Mouse (Mus musculus): ENCODE measurements around the gene Ano6. TPM values are rescaled to one million over a fixed set of nuclear protein-coding genes. Genes with fewer than 3 reads are reported as not detected.

The Ano6 gene
- polyA plus RNA-seq, 1 experiment from 2014 or later = 54.4 TPM

GRCm38 (mm10) chr15:95803484-95803883 lies 12.8 kb downstream of the Ano6 start:
- H3K27me3 ChIP-seq (ENCODE audit: insufficient read depth, low read length) = no peaks in the 10 kb centered on the region
- H3K4me3 ChIP-seq (ENCODE audit: low read length) = no peak overlapping the region
- 78% methylated on average over 3 of the region's 3 CpGs for WGBS
- ATAC-seq (ENCODE audit: low FRiP score, low TSS enrichment) = no peak
- H3K9ac ChIP-seq (replicated peaks; ENCODE audit: low read length) = no peak overlapping the region
- H3K27ac ChIP-seq (ENCODE audit: low read length) = no peak overlapping the region
- H3K9me3 ChIP-seq (ENCODE audit: low read length) = no peaks in the 10 kb centered on the region
- H3K4me1 ChIP-seq (ENCODE audit: insufficient read depth, low read length) = peaks cover 44% of the 10 kb centered on the region
- H3K36me3 ChIP-seq (ENCODE audit: insufficient read depth, low read length) = no peaks in the 10 kb centered on the region; the same call in 1 of the 2 replicates
- H3K4me2 ChIP-seq (replicated peaks; ENCODE audit: low read depth, low read length) = no peak overlapping the region

- peak overlapping the region; percentile 65 for H3K27ac ChIP-seq (ENCODE audit: low read length)
- WGBS = 7% methylated on average over 7 of the region's 7 CpGs
- ATAC-seq (ENCODE audit: low FRiP score, low TSS enrichment) = peak; percentile 85
- peaks cover 44% of the 10 kb centered on the region for H3K4me1 ChIP-seq (ENCODE audit: insufficient read depth, low read length)
- H3K9ac ChIP-seq (replicated peaks; ENCODE audit: low read length) = no peak overlapping the region
- H3K36me3 ChIP-seq (ENCODE audit: insufficient read depth, low read length) = no peaks in the 10 kb centered on the region
- H3K9me3 ChIP-seq (ENCODE audit: low read length) = no peaks in the 10 kb centered on the region
- H3K4me3 ChIP-seq (ENCODE audit: low read length) = no peak overlapping the region
- peak overlapping the region; percentile 16; the same call in 1 of the 2 replicates for H3K4me2 ChIP-seq (replicated peaks; ENCODE audit: low read depth, low read length)
- no peaks in the 10 kb centered on the region for H3K27me3 ChIP-seq (ENCODE audit: insufficient read depth, low read length)
Measured at GRCm38 (mm10) chr15:95804255-95804654, 13.6 kb downstream of the Ano6 start.

- WGBS = 46% methylated on average over 5 of the region's 5 CpGs
- ATAC-seq (ENCODE audit: low FRiP score, low TSS enrichment) = 0 out of 2 replicates have a peak, but pooled peaks have one; percentile 32
Measured at GRCm38 (mm10) chr15:95805022-95805471, 14.4 kb downstream of the Ano6 start.

GRCm38 (mm10) chr15:95807908-95808307 lies 17.3 kb downstream of the Ano6 start:
- no peaks in the 10 kb centered on the region for H3K27me3 ChIP-seq (ENCODE audit: insufficient read depth, low read length)
- no peaks in the 10 kb centered on the region for H3K9me3 ChIP-seq (ENCODE audit: low read length)
- no peak overlapping the region for H3K4me2 ChIP-seq (replicated peaks; ENCODE audit: low read depth, low read length)
- peak; percentile 43 for ATAC-seq (ENCODE audit: low FRiP score, low TSS enrichment)
- H3K9ac ChIP-seq (replicated peaks; ENCODE audit: low read length) = no peak overlapping the region
- peaks cover 11% of the 10 kb centered on the region for H3K36me3 ChIP-seq (ENCODE audit: insufficient read depth, low read length)
- H3K4me1 ChIP-seq (ENCODE audit: insufficient read depth, low read length) = peaks cover 33% of the 10 kb centered on the region
- no peak overlapping the region for H3K4me3 ChIP-seq (ENCODE audit: low read length)
- 69% methylated on average over 3 of the region's 3 CpGs for WGBS
- no peak overlapping the region for H3K27ac ChIP-seq (ENCODE audit: low read length)

More at GRCm38 (mm10) chr15:95805022-95805471, 14.4 kb downstream of the Ano6 start:
- H3K4me2 ChIP-seq (replicated peaks; ENCODE audit: low read depth, low read length) = no peak overlapping the region
- peaks cover 44% of the 10 kb centered on the region for H3K4me1 ChIP-seq (ENCODE audit: insufficient read depth, low read length)
- peak overlapping the region; percentile 65 for H3K27ac ChIP-seq (ENCODE audit: low read length)
- H3K36me3 ChIP-seq (ENCODE audit: insufficient read depth, low read length) = no peaks in the 10 kb centered on the region
- H3K27me3 ChIP-seq (ENCODE audit: insufficient read depth, low read length) = no peaks in the 10 kb centered on the region
- 0 out of 2 replicates have a peak overlapping the region, but pooled peaks have one; percentile 23 for H3K9ac ChIP-seq (replicated peaks; ENCODE audit: low read length)
- no peak overlapping the region for H3K4me3 ChIP-seq (ENCODE audit: low read length)
- no peaks in the 10 kb centered on the region for H3K9me3 ChIP-seq (ENCODE audit: low read length)

- Histone ChIP-seq H3K4me2 (replicated peaks; ENCODE audit: low read depth, low read length) (no peak overlapping the region), H3K4me3 (ENCODE audit: low read length) (no peak overlapping the region), H3K27ac (ENCODE audit: low read length) (no peak overlapping the region), H3K36me3 (ENCODE audit: insufficient read depth, low read length) (peaks cover 12% of the 10 kb centered on the region), H3K27me3 (ENCODE audit: insufficient read depth, low read length) (no peaks in the 10 kb centered on the region), H3K9ac (replicated peaks; ENCODE audit: low read length) (no peak overlapping the region), H3K4me1 (ENCODE audit: insufficient read depth, low read length) (peaks cover 11% of the 10 kb centered on the region), H3K9me3 (ENCODE audit: low read length) (no peaks in the 10 kb centered on the region)
- no peak for ATAC-seq (ENCODE audit: low FRiP score, low TSS enrichment)
- 93% methylated on average over 4 of the region's 4 CpGs for WGBS
Measured at GRCm38 (mm10) chr15:95810357-95810761, 19.7 kb downstream of the Ano6 start.

- Histone ChIP-seq H3K4me3 (ENCODE audit: low read length) (no peak overlapping the region), H3K27me3 (ENCODE audit: insufficient read depth, low read length) (no peaks in the 10 kb centered on the region), H3K9me3 (ENCODE audit: low read length) (no peaks in the 10 kb centered on the region), H3K36me3 (ENCODE audit: insufficient read depth, low read length) (peaks cover 12% of the 10 kb centered on the region), H3K9ac (replicated peaks; ENCODE audit: low read length) (no peak overlapping the region), H3K4me1 (ENCODE audit: insufficient read depth, low read length) (peaks cover 1% of the 10 kb centered on the region; the same call in 1 of the 2 replicates), H3K4me2 (replicated peaks; ENCODE audit: low read depth, low read length) (no peak overlapping the region), H3K27ac (ENCODE audit: low read length) (no peak overlapping the region)
- 95% methylated on average over 8 of the region's 8 CpGs for WGBS
- no peak for ATAC-seq (ENCODE audit: low FRiP score, low TSS enrichment)
Measured at GRCm38 (mm10) chr15:95812821-95813571, 22.4 kb downstream of the Ano6 start.

- Histone ChIP-seq H3K4me1 (ENCODE audit: insufficient read depth, low read length) (no peaks in the 10 kb centered on the region), H3K4me2 (replicated peaks; ENCODE audit: low read depth, low read length) (no peak overlapping the region), H3K9me3 (ENCODE audit: low read length) (no peaks in the 10 kb centered on the region), H3K36me3 (ENCODE audit: insufficient read depth, low read length) (peaks cover 9% of the 10 kb centered on the region; the same call in 1 of the 2 replicates), H3K27ac (ENCODE audit: low read length) (no peak overlapping the region), H3K9ac (replicated peaks; ENCODE audit: low read length) (no peak overlapping the region), H3K4me3 (ENCODE audit: low read length) (no peak overlapping the region), H3K27me3 (ENCODE audit: insufficient read depth, low read length) (no peaks in the 10 kb centered on the region)
- ATAC-seq (ENCODE audit: low FRiP score, low TSS enrichment) = no peak
- 78% methylated on average over 3 of the region's 3 CpGs for WGBS
Measured at GRCm38 (mm10) chr15:95817501-95817900, 26.9 kb downstream of the Ano6 start.

- 85% methylated on average over 9 of the region's 9 CpGs for WGBS
- no peak overlapping the region for H3K9ac ChIP-seq (replicated peaks; ENCODE audit: low read length)
- no peak overlapping the region for H3K4me2 ChIP-seq (replicated peaks; ENCODE audit: low read depth, low read length)
Measured at GRCm38 (mm10) chr15:95819249-95820035, 28.8 kb downstream of the Ano6 start.

GRCm38 (mm10) chr15:95820142-95820541 lies 29.5 kb downstream of the Ano6 start:
- no peak for ATAC-seq (ENCODE audit: low FRiP score, low TSS enrichment)
- WGBS = 94% methylated on average over 12 of the region's 12 CpGs
- Histone ChIP-seq H3K36me3 (ENCODE audit: insufficient read depth, low read length) (peaks cover 4% of the 10 kb centered on the region; the same call in 1 of the 2 replicates), H3K4me1 (ENCODE audit: insufficient read depth, low read length) (peaks cover 11% of the 10 kb centered on the region; the same call in 1 of the 2 replicates), H3K4me3 (ENCODE audit: low read length) (no peak overlapping the region), H3K9ac (replicated peaks; ENCODE audit: low read length) (no peak overlapping the region), H3K27me3 (ENCODE audit: insufficient read depth, low read length) (no peaks in the 10 kb centered on the region), H3K9me3 (ENCODE audit: low read length) (no peaks in the 10 kb centered on the region), H3K4me2 (replicated peaks; ENCODE audit: low read depth, low read length) (no peak overlapping the region), H3K27ac (ENCODE audit: low read length) (no peak overlapping the region)

More at GRCm38 (mm10) chr15:95819249-95820035, 28.8 kb downstream of the Ano6 start:
- Histone ChIP-seq H3K4me1 (ENCODE audit: insufficient read depth, low read length) (peaks cover 11% of the 10 kb centered on the region; the same call in 1 of the 2 replicates), H3K9me3 (ENCODE audit: low read length) (no peaks in the 10 kb centered on the region), H3K4me3 (ENCODE audit: low read length) (no peak overlapping the region), H3K27me3 (ENCODE audit: insufficient read depth, low read length) (no peaks in the 10 kb centered on the region), H3K36me3 (ENCODE audit: insufficient read depth, low read length) (peaks cover 4% of the 10 kb centered on the region; the same call in 1 of the 2 replicates), H3K27ac (ENCODE audit: low read length) (no peak overlapping the region)
- no peak for ATAC-seq (ENCODE audit: low FRiP score, low TSS enrichment)

Data from kidney, embryonic 16.5 days (tissue).